Mouse (Mus musculus) CH12.LX (cell line): ENCODE data around the gene Dnajc1. TPM values are rescaled to one million over a fixed set of nuclear protein-coding genes. Genes with fewer than 3 reads are reported as not detected.

Experiments used
- DNase-seq: peaks from one replicate; pipeline ENCODE4 v3.0.0-alpha.2; 2013; ENCODE audit errors: extremely low read depth
- H3K27ac ChIP-seq: 2 replicates; pipeline ENCODE4 v1.5.1; 2012; ENCODE audit warnings: low read depth, mild to moderate bottlenecking, control low read depth, moderate library complexity; ENCODE audit not compliant: insufficient read depth
- H3K27me3 ChIP-seq: replicated peaks from 2 replicates; pipeline ENCODE3; 2012; ENCODE audit warnings: inconsistent platforms
- H3K36me3 ChIP-seq, 2 experiments: replicated peaks in 1 of 2; 2 replicates each; pipeline versions ENCODE3 to v1.6.1; 2012; ENCODE audit warnings: inconsistent platforms in 1 of 2, low read length in 1 of 2, mild to moderate bottlenecking in 1 of 2, mixed read lengths in 1 of 2, moderate library complexity in 1 of 2; ENCODE audit not compliant: control insufficient read depth in 1 of 2, insufficient read depth in 1 of 2
- H3K4me1 ChIP-seq, 2 experiments: 2 replicates each; pipeline ENCODE4 v1.6.1; 2012; ENCODE audit warnings: inconsistent platforms in 1 of 2, moderate library complexity in 1 of 2; ENCODE audit not compliant: insufficient read depth in 2 of 2, control insufficient read depth in 1 of 2
- H3K4me2 ChIP-seq: 2 replicates; pipeline ENCODE4 v1.6.1; 2012; ENCODE audit warnings: low read depth, mild to moderate bottlenecking, control low read depth; ENCODE audit not compliant: poor library complexity, insufficient read depth, severe bottlenecking
- H3K4me3 ChIP-seq, 3 experiments: fragments of 150-350 bp in 1 of 3; sonication (generic) in 1 of 3; replicated peaks in 1 of 3; 2 replicates each; pipeline versions ENCODE3 to v1.5.1; 2011 to 2012; ENCODE audit warnings: low read depth in 2 of 3, low read length in 2 of 3, mild to moderate bottlenecking in 2 of 3, moderate library complexity in 2 of 3, control low read depth in 1 of 3, improper control_type of control experiment in 1 of 3, inconsistent platforms in 1 of 3, mixed read lengths in 1 of 3; ENCODE audit not compliant: poor library complexity in 1 of 3
- H3K79me2 ChIP-seq: replicated peaks from 2 replicates; pipeline ENCODE4 v1.6.1; 2012; ENCODE audit warnings: mild to moderate bottlenecking, moderate library complexity; ENCODE audit not compliant: control insufficient read depth, poor library complexity, insufficient read depth, severe bottlenecking; ENCODE audit errors: extremely low read depth
- H3K9ac ChIP-seq: 2 replicates; pipeline ENCODE4 v1.6.1; 2012; ENCODE audit warnings: low read depth, mild to moderate bottlenecking, control low read depth, moderate library complexity; ENCODE audit not compliant: insufficient read depth
- H3K9me3 ChIP-seq: replicated peaks from 2 replicates; pipeline ENCODE3; 2012; ENCODE audit warnings: low read length, inconsistent platforms, mixed read lengths
- CHD1 ChIP-seq: IDR thresholded peaks from 2 replicates; pipeline ENCODE4 v1.6.1; 2012; ENCODE audit warnings: low read depth, low read length, improper control_type of control experiment, inconsistent platforms
- CTCF ChIP-seq, 2 experiments: IDR thresholded peaks in 1 of 2; conservative IDR thresholded peaks in 1 of 2; 2 replicates each; pipeline ENCODE4 v1.5.1; 2011 to 2012; ENCODE audit warnings: low read depth in 2 of 2, low read length in 2 of 2, improper control_type of control experiment in 1 of 2, inconsistent platforms in 1 of 2, mild to moderate bottlenecking in 1 of 2, moderate library complexity in 1 of 2
- EP300 ChIP-seq: IDR thresholded peaks from 2 replicates; pipeline ENCODE4 v1.6.1; 2011; ENCODE audit warnings: low read length, improper control_type of control experiment
- ETS1 ChIP-seq: conservative IDR thresholded peaks from 2 replicates; pipeline ENCODE4 v1.6.1; 2012; ENCODE audit warnings: low read depth, mild to moderate bottlenecking, inconsistent platforms, low read length, improper control_type of control experiment, moderate library complexity
- GABPA ChIP-seq: IDR thresholded peaks from 2 replicates; pipeline ENCODE4 v1.6.1; 2012; ENCODE audit warnings: low read depth, low read length, improper control_type of control experiment, inconsistent platforms; ENCODE audit not compliant: insufficient replicate concordance
- JUN ChIP-seq: IDR thresholded peaks from 2 replicates; pipeline ENCODE4 v1.6.1; 2011; ENCODE audit warnings: low read depth, mild to moderate bottlenecking, low read length, improper control_type of control experiment, moderate library complexity; ENCODE audit not compliant: insufficient read depth
- MAFK ChIP-seq: IDR thresholded peaks from 2 replicates; pipeline ENCODE4 v1.6.1; 2011; ENCODE audit warnings: low read length, improper control_type of control experiment; ENCODE audit not compliant: insufficient replicate concordance
- MAZ ChIP-seq: IDR thresholded peaks from 2 replicates; pipeline ENCODE4 v1.6.1; 2012; ENCODE audit warnings: low read depth, mild to moderate bottlenecking, inconsistent platforms, low read length, improper control_type of control experiment, moderate library complexity
- MYC ChIP-seq: IDR thresholded peaks from 2 replicates; pipeline ENCODE4 v1.6.1; 2011; ENCODE audit warnings: low read depth, mild to moderate bottlenecking, improper control_type of control experiment, low read length
- NRF1 ChIP-seq: IDR thresholded peaks from 2 replicates; pipeline ENCODE4 v1.6.1; 2014; ENCODE audit warnings: low read depth, mild to moderate bottlenecking, inconsistent platforms, low read length, improper control_type of control experiment, moderate library complexity
- RAD21 ChIP-seq: IDR thresholded peaks from 2 replicates; pipeline ENCODE4 v1.6.1; 2011; ENCODE audit warnings: low read depth, mild to moderate bottlenecking, low read length, improper control_type of control experiment, moderate library complexity
- RCOR1 ChIP-seq: conservative IDR thresholded peaks from 2 replicates; pipeline ENCODE4 v1.6.1; 2012; ENCODE audit warnings: low read depth, mild to moderate bottlenecking, inconsistent platforms, low read length, improper control_type of control experiment
- SMC3 ChIP-seq: IDR thresholded peaks from 2 replicates; pipeline ENCODE4 v1.6.1; 2011; ENCODE audit warnings: low read depth, low read length, improper control_type of control experiment
- TBP ChIP-seq: conservative IDR thresholded peaks from 2 replicates; pipeline ENCODE4 v1.6.1; 2011; ENCODE audit warnings: low read depth, low read length, improper control_type of control experiment
- TCF12 ChIP-seq: IDR thresholded peaks from 2 replicates; pipeline ENCODE4 v1.6.1; 2014; ENCODE audit warnings: low read depth, mild to moderate bottlenecking, inconsistent platforms, low read length, improper control_type of control experiment
- ZC3H11A ChIP-seq: IDR thresholded peaks from 2 replicates; pipeline ENCODE4 v1.6.1; 2012; ENCODE audit warnings: low read depth, mild to moderate bottlenecking, inconsistent platforms, low read length, improper control_type of control experiment
- ZKSCAN1 ChIP-seq: IDR thresholded peaks from 2 replicates; pipeline ENCODE4 v1.6.1; 2012; ENCODE audit warnings: low read depth, inconsistent platforms, low read length, improper control_type of control experiment, borderline replicate concordance
- ZMIZ1 ChIP-seq: IDR thresholded peaks from 2 replicates; pipeline ENCODE4 v1.6.1; 2012; ENCODE audit warnings: low read depth, mild to moderate bottlenecking, inconsistent platforms, low read length, improper control_type of control experiment
- ZNF384 ChIP-seq: IDR thresholded peaks from 2 replicates; pipeline ENCODE4 v1.6.1; 2012; ENCODE audit warnings: low read depth, low read length, improper control_type of control experiment, inconsistent platforms
- dilution Hi-C: fragments of 300-500 bp; cut with MboI; formaldehyde crosslinking; loops from 2 replicates; pipeline ENCODE4 v1.14.3; 2020; ENCODE audit warnings: low sequenced_read_pairs; ENCODE audit not compliant: extremely low pct_unique_long_range_greater_than_20kb, extremely low pct_ligation_motif_present
- in situ Hi-C: fragments of 300-500 bp; cut with MboI; formaldehyde crosslinking; loops from 3 replicates; pipeline ENCODE4 v1.14.3; 2019; ENCODE audit warnings: low sequenced_read_pairs, low pct_ligation_motif_present, low pct_unique_long_range_greater_than_20kb, mixed read lengths
- polyA plus RNA-seq: library from polyadenylated mRNA; unstranded; fragments of >175 nt; gene quantifications from 2 replicates; pipeline ENCODE4 v1.2.1, GENCODE M21; 2012; ENCODE audit warnings: low read depth; ENCODE audit not compliant: insufficient read length
- total RNA-seq, 2 experiments: library from RNA; depleted of rRNA; stranded (reverse); fragments of 300-350 nt in 1 of 2; fragments of >200 nt in 1 of 2; gene quantifications; 2 replicates each; pipeline ENCODE4 v1.2.3; 2012 to 2014

The Dnajc1 gene
- total and polyA plus RNA-seq, 3 experiments, result 13.5 to 32.9 (median 17.1) TPM

- 0 out of 2 replicates have a peak, but pooled peaks cover 2% of the 10 kb centered on the region for H3K79me2 ChIP-seq
- H3K27me3 ChIP-seq, result no peaks in the 10 kb centered on the region
- no peak overlapping the region for H3K4me2 ChIP-seq
- H3K4me1 ChIP-seq, result peaks cover 0 to 2% of the 10 kb centered on the region in 2 experiments; a peak in 1 of 4 replicates
- dilution Hi-C loops (no loop called here), in situ Hi-C loops (loop anchor here (5.0 kb wide), 1 partner anchor 178 kb away; no protein-coding TSS in a partner anchor)
- no peak for TF ChIP-seq RCOR1
- no peak for TF ChIP-seq MAFK
- TF ChIP-seq TCF12, result no peak
- TF ChIP-seq RAD21, result peak; percentile 66
- TF ChIP-seq ZC3H11A, result peak; percentile 26; the same call in 1 of the 2 replicates
- TF ChIP-seq MYC, result no peak
- peak; percentile 77 for TF ChIP-seq SMC3
- TF ChIP-seq ZMIZ1, result no peak
- TF ChIP-seq CTCF (conservative IDR thresholded peaks at IDR 0.05 in 1 of 2, IDR thresholded peaks at IDR 0.05 in 1 of 2; ENCODE audit: low read depth in 2 of 2, low read length in 2 of 2), result peak; percentile 63 to 77
- TF ChIP-seq ETS1, result no peak
- no peak for TF ChIP-seq CHD1
- TF ChIP-seq EP300, result no peak
- no peak for TF ChIP-seq ZKSCAN1
- TF ChIP-seq TBP, result no peak
- TF ChIP-seq ZNF384, result no peak
- no peak for TF ChIP-seq NRF1
- H3K36me3 ChIP-seq, result peaks cover 49 to 79% of the 10 kb centered on the region in 2 experiments
- no peak overlapping the region for H3K9ac ChIP-seq
- peak; percentile 59 for DNase-seq
- no peak overlapping the region for H3K27ac ChIP-seq
- no peak overlapping the region for H3K4me3 ChIP-seq
- H3K9me3 ChIP-seq, result no peaks in the 10 kb centered on the region
These were observed 187.5 kb downstream of the Dnajc1 start for GRCm38 (mm10) chr2:18205118-18205517.

- H3K36me3 ChIP-seq, result peaks cover 42 to 72% of the 10 kb centered on the region in 2 experiments
- dilution Hi-C loops, result no loop called here
- no peak overlapping the region for H3K27ac ChIP-seq
- H3K27me3 ChIP-seq, result no peaks in the 10 kb centered on the region
- H3K9me3 ChIP-seq, result no peaks in the 10 kb centered on the region
- no peak for DNase-seq
- 0 out of 2 replicates have a peak, but pooled peaks cover 2% of the 10 kb centered on the region for H3K79me2 ChIP-seq
- TF ChIP-seq JUN (no peak), MAZ (no peak), GABPA (no peak), RAD21 (no peak; the same call in 1 of the 2 replicates), EP300 (no peak)
- no peak overlapping the region for H3K4me3 ChIP-seq
- H3K4me1 ChIP-seq, result peaks cover 0 to 2% of the 10 kb centered on the region in 2 experiments; a peak in 1 of 4 replicates
- in situ Hi-C loops, result no loop called here
- H3K9ac ChIP-seq, result no peak overlapping the region
- H3K4me2 ChIP-seq, result no peak overlapping the region
These were observed 189.7 kb downstream of the Dnajc1 start for GRCm38 (mm10) chr2:18202923-18203322.
